Mouse (Mus musculus) right cerebral cortex, postnatal 25 days (tissue): ENCODE data around the gene Gpr15.

Source experiments
- DNase-seq: peaks from one replicate; pipeline ENCODE4 v3.0.0; 2022

Gene Gpr15

GRCm38 (mm10) chr16:58718666-58719120 is at the start of gene Gpr15:
Gene Gpr15 (minus strand): TSS chr16:58719070.
- no peak for DNase-seq

DNA sequence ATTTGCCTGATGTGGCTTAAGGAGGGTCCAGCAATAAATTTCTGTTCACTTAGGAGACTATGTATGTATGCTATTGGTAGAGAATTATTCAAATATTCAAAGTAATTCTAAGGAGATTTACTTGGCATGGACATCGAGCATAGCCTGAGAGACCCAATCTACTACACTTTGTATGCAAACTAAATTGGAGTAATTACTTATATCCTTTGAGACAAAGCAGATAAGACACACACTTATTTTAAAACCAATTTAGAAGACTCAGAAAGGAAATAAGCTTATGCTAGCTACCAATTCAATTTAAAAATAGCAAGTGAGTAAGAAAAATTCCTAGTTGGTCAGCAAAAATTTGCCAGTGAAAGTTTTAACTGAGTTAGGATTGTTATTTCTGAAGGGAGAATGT is 44.2 kb upstream of the Gpr15 start, which contains the start of gene Olfr172:
Gene Olfr172 (minus strand): TSS at position 101 of the 400 bp plus-strand sequence.
- no peak for DNase-seq

- no peak for DNase-seq
Observed at GRCm38 (mm10) chr16:58756191-58756590, 37.3 kb upstream of the Gpr15 start.

- DNase-seq, result no peak
Observed at GRCm38 (mm10) chr16:58751314-58751713, 32.4 kb upstream of the Gpr15 start.

GRCm38 (mm10) chr16:58746715-58747114 is 27.8 kb upstream of the Gpr15 start:
- no peak for DNase-seq

DNA sequence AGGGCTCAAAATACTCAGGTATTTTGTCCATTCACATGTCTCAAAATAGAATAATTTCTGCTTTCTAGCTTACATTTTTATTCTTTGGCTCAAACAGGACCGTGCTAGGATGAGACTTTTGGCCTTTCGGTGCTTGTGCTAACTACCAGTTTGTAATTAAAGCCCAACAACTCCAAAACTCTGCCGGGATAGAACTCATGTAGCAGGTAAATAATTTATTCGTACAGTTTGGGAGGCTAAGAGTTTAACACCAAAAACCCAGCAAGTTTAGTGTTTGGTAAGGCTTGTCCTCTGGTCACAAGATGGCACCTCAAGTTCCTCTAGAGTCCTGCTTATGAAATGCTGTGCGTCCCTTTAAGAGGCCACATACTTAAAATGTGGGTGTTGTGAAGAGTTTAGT is 21.9 kb upstream of the Gpr15 start:
- DNase-seq, result no peak

DNA sequence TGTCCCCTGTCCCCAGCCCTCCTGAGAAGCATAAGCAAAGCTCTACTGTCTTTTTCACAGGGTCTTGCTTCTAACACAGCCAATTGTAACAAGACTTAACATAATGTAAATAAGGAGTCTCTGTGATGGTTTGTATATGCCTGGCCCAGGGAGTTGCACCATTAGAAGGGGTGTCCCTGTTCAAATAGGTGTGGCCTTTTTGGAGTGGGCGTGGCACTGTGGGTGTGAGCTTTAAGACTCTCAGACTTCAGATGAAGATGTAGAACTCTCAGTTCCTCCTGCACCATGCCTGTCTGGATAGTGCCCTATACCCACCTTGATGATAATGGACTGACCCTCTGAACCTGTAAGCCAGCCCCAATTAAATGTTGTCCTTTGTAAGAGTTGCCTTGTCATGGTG is 19.9 kb upstream of the Gpr15 start:
- DNase-seq, result no peak

DNA sequence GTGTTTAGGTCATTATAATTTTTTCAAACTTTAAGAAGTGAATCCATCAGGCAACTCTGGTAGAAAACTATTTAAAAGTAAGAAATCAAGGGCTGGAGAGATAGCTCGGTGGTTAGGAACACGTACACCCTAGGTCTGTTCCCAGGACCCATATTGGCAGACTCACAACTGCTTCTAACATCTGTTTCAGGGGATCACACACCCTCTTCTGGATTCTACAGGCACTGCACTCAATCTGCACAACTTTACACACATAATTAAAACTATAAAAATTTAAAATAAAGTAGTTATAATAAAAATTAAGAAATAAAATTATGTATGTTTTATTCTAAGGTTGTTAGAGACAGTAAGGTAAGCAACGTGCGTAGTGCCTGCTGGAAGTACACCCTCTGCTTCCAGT is 19.3 kb upstream of the Gpr15 start:
- DNase-seq, result no peak

DNA sequence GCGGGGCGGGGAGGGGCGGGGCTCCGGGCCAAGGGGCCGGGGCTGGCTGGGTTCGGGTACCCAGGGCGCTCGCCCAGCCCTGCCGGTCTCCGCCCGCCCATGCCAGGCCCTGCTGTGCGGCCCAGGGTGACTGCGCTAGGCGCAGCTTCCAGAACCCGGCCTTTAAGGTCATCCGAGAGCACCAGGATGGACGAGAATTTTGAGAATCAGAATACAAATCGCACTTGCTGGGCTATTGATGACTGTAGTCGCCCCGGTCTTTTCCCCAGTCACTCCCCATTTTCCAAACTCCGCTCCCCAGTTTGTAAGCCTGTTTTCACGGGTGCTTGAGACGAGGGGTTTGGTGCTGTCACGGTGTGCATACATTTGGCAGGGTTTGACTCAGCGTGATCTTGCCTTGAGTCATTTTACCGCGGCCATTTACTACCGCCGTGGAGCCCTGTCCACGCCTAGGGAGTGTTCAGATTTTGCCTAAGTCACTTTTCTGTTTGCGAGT is 9.4 kb upstream of the Gpr15 start:
- no peak for DNase-seq

DNA sequence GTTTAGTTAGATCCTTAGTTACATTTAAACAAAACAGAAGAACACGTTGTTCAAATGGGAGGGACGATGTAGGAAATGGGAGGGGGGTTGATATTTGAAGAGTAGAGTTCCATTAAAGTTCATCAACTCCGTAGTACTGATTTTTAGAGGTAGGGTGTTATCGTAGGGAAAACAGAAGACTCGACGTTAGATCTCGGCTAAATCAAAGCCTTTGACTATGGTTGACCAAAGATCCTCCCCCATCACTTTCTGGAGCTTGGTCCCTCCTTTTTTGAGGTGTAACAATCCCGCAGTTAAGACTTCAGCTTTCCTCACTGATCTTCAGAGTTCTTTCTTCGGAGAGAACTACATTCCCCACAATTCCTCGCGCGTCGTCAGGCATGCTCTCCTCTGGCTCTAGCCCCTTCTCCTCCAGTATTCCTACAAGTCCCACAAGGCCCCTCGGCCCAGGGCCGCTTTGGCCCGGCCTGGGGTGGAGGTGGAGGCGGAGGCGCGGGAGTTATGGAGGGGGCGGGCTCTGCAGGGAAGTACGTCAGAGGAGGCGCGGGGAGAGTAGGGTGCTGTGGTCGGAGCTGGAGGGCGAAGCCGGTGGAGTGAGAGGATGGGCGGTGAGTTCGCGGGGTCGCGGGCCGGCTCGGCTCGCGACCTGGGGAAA is 8.7 kb upstream of the Gpr15 start, which contains the start of gene Cldnd1:
Gene Cldnd1 (plus strand): TSS at position 434 of the 655 bp plus-strand sequence.
- peak; percentile 94 for DNase-seq

GRCm38 (mm10) chr16:58726680-58727476 is 8.0 kb upstream of the Gpr15 start:
- DNase-seq, result no peak

GRCm38 (mm10) chr16:58722292-58722691 is 3.4 kb upstream of the Gpr15 start:
- DNase-seq, result no peak

DNA sequence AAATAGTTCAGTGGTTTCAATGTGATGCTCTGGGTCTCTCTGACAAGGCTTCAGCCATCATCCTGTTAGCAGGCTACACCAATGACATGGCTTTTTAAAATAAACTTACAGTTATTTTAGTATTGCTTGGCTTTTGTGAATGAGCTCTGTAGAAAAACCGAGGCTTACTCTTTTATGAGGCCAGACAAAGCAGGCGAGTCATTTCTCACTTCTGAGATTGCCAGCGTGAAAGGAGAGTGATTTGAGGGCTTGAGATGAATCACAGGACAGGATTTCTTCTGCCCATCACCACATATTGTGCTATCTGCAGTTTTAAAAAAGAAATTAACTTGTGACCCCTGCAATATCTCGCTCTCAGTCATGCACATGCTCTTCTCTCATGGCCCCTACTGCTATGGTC is 3.9 kb downstream of the Gpr15 start:
- no peak for DNase-seq

GRCm38 (mm10) chr16:58713128-58713527 is 5.7 kb downstream of the Gpr15 start:
- no peak for DNase-seq

GRCm38 (mm10) chr16:58712221-58712620 is 6.6 kb downstream of the Gpr15 start:
- no peak for DNase-seq

GRCm38 (mm10) chr16:58709536-58709935 is 9.3 kb downstream of the Gpr15 start:
- no peak for DNase-seq

DNA sequence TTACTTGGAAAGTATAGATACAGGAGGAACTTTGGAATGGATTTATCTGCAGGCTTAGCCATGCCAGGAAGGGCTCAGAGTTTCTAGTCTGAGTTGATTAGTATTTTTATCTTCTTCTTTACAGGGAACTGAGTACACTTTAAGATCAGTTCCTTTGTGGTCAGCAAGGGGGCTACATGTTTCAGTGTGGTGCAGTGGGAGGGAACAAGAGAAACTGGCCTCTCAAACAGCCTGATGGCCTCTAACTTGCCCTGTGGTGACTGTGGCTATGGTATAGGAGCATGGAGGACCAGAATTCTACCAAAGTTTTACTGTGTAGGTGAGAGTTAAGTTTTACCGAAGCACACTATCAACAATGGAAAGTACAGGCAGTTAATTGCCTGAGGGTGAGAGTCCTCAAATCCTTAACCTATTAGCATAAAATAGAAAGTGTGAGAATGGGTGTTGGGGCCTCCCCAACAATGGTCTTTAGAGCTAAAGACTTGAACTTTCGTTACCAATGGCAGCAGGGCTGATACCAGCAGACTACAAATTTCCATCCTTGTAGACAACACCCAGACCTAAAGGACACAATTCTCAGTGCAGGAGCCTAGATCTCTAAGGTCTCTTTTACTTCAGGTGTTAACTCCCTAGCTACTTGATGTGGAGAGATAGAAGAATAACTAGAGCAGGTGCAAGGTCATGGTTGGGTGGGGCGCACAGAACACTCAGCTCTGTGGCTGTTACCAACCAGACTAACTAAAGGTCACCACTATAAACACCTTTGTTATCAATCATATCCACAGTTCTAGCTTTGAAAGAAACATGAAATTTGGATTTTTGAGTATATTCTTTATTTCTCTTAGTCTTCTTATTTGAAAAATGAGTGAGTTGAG is 10.0 kb downstream of the Gpr15 start:
- no peak for DNase-seq

GRCm38 (mm10) chr16:58707276-58707905 is 11.5 kb downstream of the Gpr15 start:
- no peak for DNase-seq

DNA sequence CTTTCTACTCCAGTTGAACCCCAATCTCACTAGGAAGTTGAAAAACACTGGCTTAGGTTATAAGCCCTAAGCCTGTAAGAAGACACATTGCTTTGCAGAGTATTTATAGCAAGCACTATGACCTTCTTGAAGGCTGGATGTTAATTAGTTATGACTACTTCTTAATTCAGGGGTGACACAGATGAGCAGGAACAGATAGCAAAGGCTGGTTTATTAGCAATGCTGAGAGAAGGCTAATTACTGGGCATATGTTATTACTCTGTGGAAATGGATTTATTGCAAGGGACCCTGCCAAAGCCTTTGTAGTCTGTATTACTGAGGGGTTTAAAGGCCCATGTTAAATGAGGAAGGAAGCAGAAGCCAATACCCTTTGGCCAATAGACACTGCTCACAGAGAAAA is 13.9 kb downstream of the Gpr15 start:
- no peak for DNase-seq

DNA sequence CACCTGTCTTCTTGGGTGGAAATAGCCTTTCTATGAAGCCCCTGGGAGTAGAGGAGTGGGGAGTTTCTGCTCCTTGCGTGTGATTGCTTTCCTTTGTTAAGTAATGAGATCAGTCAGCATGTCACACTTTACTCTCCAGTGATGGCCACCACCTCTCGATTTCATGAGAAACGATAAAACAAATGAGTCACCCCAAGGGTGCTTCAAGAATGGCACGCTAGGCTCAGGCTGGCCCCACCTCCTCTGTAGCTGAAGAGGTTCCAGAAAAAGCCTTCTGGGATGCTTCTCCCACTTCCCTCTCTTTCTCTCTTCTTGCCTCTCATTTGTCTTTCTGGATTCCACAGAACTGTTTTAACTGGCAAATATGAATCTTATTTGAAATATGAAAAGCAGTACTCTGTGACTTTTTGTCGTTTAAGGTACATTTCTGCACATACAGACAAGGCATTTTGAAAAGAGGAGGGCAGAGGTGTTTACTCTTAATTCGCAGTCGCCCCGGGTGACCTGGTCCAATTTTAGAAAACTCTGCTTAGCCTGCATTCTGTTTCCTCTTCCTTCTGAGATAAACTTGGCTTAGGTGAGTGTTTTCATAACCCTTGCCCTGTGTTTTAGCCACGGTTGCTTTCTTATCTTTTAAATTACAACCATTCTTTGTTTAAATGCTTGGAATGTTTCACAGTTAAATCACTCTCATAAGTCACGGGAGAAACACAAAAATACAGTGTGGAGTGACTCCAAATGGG is 15.3 kb downstream of the Gpr15 start:
- DNase-seq, result no peak

DNA sequence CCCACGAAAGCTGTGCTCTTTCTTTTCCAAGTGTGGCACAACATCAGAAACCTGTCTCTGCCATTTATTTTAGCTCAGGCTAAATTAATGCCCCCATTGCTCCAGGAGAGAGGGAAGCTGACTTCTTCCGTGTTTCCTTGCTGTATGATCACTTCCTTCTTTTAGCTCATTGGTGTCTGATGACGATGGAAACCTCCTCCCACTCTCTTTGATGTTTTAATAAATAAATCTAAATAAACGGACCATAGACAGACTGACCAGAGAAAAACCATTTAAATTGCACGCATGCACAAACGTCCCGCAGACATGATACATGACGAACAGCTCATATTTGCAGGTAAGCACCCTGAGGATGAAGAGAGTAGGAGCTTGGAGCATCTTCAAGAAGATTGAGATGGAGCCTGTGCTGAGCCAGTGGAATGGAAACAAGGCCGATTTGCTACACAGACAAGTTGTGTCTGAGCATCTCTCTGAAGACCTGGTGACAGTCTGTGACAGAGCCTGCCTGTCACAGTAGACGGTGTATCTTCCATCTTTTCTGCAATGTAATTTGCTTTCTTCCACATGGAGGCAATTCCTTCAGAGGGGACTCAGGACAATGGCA is 16.4 kb downstream of the Gpr15 start:
- DNase-seq, result no peak
